Mouse (Mus musculus) CH12.LX (cell line): ENCODE data around the gene A530064D06Rik.

Experiments
- BHLHE40 ChIP-seq: IDR thresholded peaks from 2 replicates; pipeline ENCODE4 v1.6.1; 2011; ENCODE audit warnings: mild to moderate bottlenecking, low read depth, low read length, improper control_type of control experiment
- CTCF ChIP-seq, 2 experiments: IDR thresholded peaks in 1 of 2; conservative IDR thresholded peaks in 1 of 2; 2 replicates each; pipeline ENCODE4 v1.5.1; 2011 to 2012; ENCODE audit warnings: low read depth in 2 of 2, low read length in 2 of 2, improper control_type of control experiment in 1 of 2, inconsistent platforms in 1 of 2, mild to moderate bottlenecking in 1 of 2, moderate library complexity in 1 of 2
- EP300 ChIP-seq: IDR thresholded peaks from 2 replicates; pipeline ENCODE4 v1.6.1; 2011; ENCODE audit warnings: low read length, improper control_type of control experiment
- KAT2A ChIP-seq: IDR thresholded peaks from 2 replicates; pipeline ENCODE4 v1.6.1; 2012; ENCODE audit warnings: low read length, improper control_type of control experiment, inconsistent platforms; ENCODE audit not compliant: insufficient replicate concordance
- MAZ ChIP-seq: IDR thresholded peaks from 2 replicates; pipeline ENCODE4 v1.6.1; 2012; ENCODE audit warnings: low read depth, mild to moderate bottlenecking, inconsistent platforms, low read length, improper control_type of control experiment, moderate library complexity
- MEF2A ChIP-seq: IDR thresholded peaks from 2 replicates; pipeline ENCODE4 v1.6.1; 2014; ENCODE audit warnings: low read depth, mild to moderate bottlenecking, inconsistent platforms, low read length, improper control_type of control experiment, borderline replicate concordance
- MXI1 ChIP-seq: IDR thresholded peaks from 2 replicates; pipeline ENCODE4 v1.6.1; 2011; ENCODE audit warnings: mild to moderate bottlenecking, low read depth, low read length, improper control_type of control experiment
- NELFE ChIP-seq: IDR thresholded peaks from 2 replicates; pipeline ENCODE4 v1.6.1; 2011; ENCODE audit warnings: low read depth, low read length, improper control_type of control experiment
- POLR2A ChIP-seq: IDR thresholded peaks from 2 replicates; pipeline ENCODE4 v1.6.1; 2011; ENCODE audit warnings: low read depth, mild to moderate bottlenecking, improper control_type of control experiment, low read length
- TBP ChIP-seq: conservative IDR thresholded peaks from 2 replicates; pipeline ENCODE4 v1.6.1; 2011; ENCODE audit warnings: low read depth, low read length, improper control_type of control experiment
- TCF12 ChIP-seq: IDR thresholded peaks from 2 replicates; pipeline ENCODE4 v1.6.1; 2014; ENCODE audit warnings: low read depth, mild to moderate bottlenecking, inconsistent platforms, low read length, improper control_type of control experiment
- USF1 ChIP-seq: IDR thresholded peaks from 2 replicates; pipeline ENCODE4 v1.6.1; 2014; ENCODE audit warnings: low read depth, mild to moderate bottlenecking, inconsistent platforms, low read length, improper control_type of control experiment

DNA sequence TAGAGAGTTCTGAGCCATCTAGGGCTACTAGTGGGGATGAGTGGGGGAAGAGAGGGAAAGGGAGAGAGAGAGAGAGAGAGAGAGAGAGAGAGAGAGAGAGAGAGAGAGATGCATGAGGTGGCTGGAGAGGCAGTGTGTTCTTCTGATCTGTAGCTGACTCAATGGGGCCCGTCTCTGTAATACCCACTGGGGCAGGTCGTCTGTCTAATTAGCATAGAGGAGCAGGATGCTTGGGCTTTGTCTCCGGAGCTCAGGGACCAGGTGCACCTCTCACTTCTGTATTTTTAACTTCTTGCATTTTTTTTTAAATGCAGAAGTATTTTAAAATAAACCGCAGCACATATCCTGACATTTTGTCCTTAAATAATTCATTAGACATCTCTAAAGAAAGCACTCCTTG is 59.7 kb downstream of the A530064D06Rik start:
- TF ChIP-seq TBP (peak; percentile 79), BHLHE40 (peak; percentile 71; the same call in 1 of the 2 replicates), CTCF (conservative IDR thresholded peaks at IDR 0.05 in 1 of 2, IDR thresholded peaks at IDR 0.05 in 1 of 2; ENCODE audit: low read depth in 2 of 2, low read length in 2 of 2) (no peak), USF1 (no peak), MEF2A (peak; percentile 91), TCF12 (peak; percentile 96), EP300 (peak; percentile 98), POLR2A (peak; percentile 56; the same call in 1 of the 2 replicates), MAZ (0 out of 2 replicates have a peak, but pooled peaks have one; percentile 29), NELFE (0 out of 2 replicates have a peak, but pooled peaks have one; percentile 35), MXI1 (no peak), KAT2A (0 out of 2 replicates have a peak, but pooled peaks have one; percentile 15)
